Mouse (Mus musculus) liver, postnatal 0 days (tissue): ENCODE results near the gene Rbms3.

Experiments used
- CTCF ChIP-seq: sonication (generic); IDR thresholded peaks from 2 replicates; pipeline ENCODE4 v1.5.1; 2016; ENCODE audit warnings: antibody characterized with exemption, low read depth
- EP300 ChIP-seq: IDR thresholded peaks from 2 replicates; pipeline ENCODE4 v1.6.1; 2016; ENCODE audit warnings: antibody characterized with exemption, low read depth, mild to moderate bottlenecking

- TF ChIP-seq CTCF: no peak
- TF ChIP-seq EP300: no peak
Observed at GRCm38 (mm10) chr9:116833677-116834076, 796.0 kb downstream of the Rbms3 start.
